Mouse (Mus musculus) thymus, adult 18-20 months (tissue): ENCODE results near the gene BC003965.
"Not testable (repeated sequence)": the region's sequence is repeated elsewhere in the genome, so short reads cannot be mapped to it uniquely, and the experiment has no call there.

Source experiments
- DNase-seq, 2 experiments: peaks; one replicate each; pipeline ENCODE4 v3.0.0; 2022; ENCODE audit warnings: mixed read lengths in 2 of 2

Gene BC003965

DNA sequence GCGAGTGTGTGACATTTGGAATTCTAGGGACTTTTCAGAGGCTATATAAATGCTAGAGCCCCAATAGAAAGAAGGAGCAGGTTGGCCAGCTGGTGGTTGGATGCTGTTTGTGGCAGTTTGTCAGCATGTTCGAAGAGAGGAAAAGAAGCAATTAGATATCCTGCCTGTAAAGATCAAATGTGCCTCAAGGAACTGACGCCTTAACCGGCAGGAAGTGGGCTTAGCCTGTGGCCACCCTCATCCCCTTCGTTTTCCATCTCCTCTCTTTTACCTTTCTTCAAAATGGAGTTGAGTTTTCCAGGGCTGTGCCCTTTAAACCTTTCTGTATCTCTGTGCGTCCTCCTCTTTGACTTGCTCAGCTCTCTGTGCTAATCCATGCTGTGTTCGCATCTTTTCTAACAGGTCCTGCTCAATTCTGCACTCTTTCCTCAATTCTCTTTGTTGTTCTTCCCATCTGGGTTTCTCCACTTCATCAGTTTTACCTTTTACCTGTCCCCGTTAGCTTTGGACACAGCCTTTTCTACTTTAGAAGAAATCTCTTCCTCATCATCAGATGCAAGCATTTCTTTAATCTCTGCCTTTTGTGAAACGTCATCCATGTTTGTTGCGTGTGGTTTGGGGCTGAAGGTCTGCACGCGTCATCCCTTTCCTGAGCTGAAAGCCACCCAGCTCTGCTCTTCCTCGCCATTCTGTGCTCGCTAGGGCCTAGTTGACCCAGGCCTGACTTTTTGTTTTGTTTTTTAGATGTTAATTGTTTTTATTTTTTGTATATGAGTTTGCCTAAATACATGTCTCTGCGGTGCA, 35.3 kb downstream of the BC003965 start:
- peak in 1 of 2 experiments; percentile 44 for DNase-seq

DNA sequence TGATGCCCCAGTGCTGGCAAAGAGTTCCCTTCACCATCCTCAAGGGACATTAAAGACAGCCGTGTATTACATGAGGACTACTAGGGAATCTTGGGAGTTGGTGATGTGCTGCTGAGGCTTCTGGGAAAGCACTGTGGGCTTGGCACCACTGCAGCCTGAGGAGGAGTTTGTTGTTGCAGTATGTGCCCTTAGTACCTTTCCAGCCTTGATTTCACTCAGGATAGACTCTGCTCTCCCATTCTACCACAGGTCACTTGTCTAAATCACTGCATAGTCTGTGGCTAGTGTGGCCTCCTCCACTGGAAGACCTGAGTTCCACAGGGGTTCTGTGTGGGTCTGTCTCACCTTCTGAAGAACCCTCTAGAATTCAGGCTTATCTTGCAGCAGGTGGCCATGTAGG, 36.4 kb downstream of the BC003965 start:
- no peak for DNase-seq

- DNase-seq = peak; percentile 66 to 76
These were observed 37.6 kb downstream of the BC003965 start for GRCm38 (mm10) chr17:25221821-25222503.

- peak; percentile 49 to 65 for DNase-seq
These were observed 38.2 kb downstream of the BC003965 start for GRCm38 (mm10) chr17:25222504-25222940.

DNA sequence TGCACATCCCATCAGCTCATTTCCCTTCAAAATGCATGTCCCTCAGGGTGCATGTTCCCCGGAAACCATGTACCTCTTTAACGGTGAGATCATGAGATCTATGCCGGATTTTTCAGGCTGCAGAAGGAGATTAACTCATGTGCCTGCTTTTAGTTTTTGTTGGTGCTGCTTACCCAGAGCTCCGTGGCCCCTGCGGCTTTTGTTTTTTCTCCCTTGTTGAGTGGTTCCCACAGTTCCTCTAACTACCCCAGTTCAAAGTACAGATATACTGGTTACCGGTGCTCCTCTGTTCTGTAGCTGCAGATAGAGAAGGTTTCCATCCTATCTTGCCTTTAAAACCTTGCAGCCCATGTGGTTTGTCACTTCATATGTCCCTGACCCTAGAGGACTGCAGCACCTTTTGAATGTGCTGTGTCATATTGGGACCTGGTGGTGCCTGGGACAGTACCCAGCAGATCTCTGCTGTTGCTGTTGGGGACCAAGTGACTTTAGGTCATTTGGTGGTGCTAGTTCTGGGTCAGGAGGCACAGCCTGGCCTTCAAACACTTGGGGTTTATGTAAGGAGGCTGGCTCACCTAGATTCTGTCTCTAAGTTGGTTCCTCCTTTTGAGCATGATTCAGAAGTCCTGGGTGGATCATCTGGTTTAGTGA, 38.7 kb downstream of the BC003965 start:
- DNase-seq = no peak

- peak in 1 of 2 experiments; percentile 59 for DNase-seq
These were observed 40.4 kb downstream of the BC003965 start for GRCm38 (mm10) chr17:25224586-25225222.

- no peak for DNase-seq
These were observed 41.3 kb downstream of the BC003965 start for GRCm38 (mm10) chr17:25225659-25226058.

DNA sequence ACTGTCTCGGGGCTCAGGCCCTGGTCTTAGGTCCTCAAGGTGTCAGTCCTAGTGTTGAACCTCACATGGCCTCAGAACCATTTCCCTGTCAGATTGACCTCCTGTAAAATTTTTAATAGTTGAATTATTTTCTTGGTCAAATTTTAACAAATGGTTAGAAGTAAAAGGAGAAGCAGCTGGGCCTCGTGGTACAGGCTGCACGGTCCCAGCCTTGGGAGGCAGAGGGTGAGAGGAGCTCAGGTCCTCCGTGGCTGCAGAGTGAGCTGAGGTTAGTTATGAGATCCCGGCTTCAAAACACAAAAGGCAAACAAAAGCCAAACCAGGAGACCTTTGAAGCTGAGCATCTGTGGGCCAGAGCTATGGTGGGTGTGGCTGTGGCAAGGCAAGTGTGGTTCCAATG, 43.6 kb downstream of the BC003965 start:
- DNase-seq = no peak

DNA sequence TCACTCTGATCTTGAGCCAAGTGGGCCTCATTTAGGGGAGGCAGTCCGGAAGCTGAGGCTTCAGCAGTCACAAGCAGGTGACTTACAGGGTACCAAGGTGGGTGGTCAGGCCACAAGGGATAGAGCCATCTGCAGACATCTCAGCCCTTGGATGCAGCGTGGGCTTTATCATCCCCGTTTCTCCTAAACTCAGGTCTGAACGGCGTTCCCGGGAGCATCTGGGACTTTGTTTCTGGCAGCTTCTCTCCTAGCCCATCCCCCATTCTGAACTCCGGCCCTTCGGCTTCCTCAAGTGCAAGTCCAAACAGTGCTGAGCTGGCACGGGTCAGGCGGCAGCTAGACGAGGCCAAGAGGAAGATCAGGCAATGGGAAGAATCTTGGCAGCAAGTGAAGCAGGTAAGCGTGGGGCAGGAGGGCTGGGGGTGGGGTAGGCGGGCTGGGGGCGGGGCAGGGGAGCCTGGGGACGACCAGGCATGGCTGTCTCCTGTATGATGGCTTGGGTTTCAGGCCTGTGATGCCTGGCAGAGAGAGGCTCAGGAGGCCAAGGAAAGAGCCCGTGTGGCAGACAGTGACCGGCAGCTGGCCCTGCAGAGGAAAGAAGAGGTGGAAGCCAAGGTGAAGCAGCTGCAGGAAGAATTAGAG, 45.8 kb downstream of the BC003965 start:
- not testable (repeated sequence) for DNase-seq

GRCm38 (mm10) chr17:25230700-25231099, 46.3 kb downstream of the BC003965 start:
- DNase-seq = no peak

DNA sequence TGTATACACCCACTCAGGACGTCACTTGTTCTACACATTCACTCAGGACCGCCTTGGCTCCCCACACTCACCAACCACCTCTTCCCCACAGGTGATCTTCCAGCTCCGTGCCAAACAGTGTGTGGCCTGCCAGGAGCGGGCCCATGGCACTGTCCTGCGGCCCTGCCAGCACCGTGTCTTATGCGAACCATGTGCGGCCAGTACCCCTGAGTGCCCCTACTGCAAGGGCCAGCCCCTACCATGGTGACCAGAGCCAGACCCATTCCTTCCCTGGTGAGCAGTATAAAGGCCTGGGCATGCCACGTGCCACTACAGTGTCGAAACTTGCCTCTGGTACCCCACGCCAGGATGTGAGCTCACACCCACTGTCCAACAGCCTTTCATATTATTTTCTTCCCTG, 47.3 kb downstream of the BC003965 start:
- not testable (repeated sequence) for DNase-seq

GRCm38 (mm10) chr17:25235635-25236034, 51.3 kb downstream of the BC003965 start:
- no peak for DNase-seq
